Mouse (Mus musculus): ENCODE measurements at regions not wholly inside any gene's neighbourhood (a gene's known extent, or its start where the extent isn't known, plus 50 kb on each side); places are given as distances from the start of the nearest gene placed in this dataset.

GRCm38 (mm10) chr10:19412926-19413325, 56.6 kb downstream of the Olig3 start:
- DNase-seq (ENCODE audit: low spot score), result peak; percentile 53

- DNase-seq (ENCODE audit: low spot score), result no peak
Observed at GRCm38 (mm10) chr10:19413935-19414334, 57.6 kb downstream of the Olig3 start.

GRCm38 (mm10) chr10:19414834-19415233, 58.5 kb downstream of the Olig3 start:
- DNase-seq (ENCODE audit: low spot score), result no peak

- DNase-seq (ENCODE audit: low spot score), result no peak
Observed at GRCm38 (mm10) chr10:19424030-19424429, 67.7 kb downstream of the Olig3 start.

DNA sequence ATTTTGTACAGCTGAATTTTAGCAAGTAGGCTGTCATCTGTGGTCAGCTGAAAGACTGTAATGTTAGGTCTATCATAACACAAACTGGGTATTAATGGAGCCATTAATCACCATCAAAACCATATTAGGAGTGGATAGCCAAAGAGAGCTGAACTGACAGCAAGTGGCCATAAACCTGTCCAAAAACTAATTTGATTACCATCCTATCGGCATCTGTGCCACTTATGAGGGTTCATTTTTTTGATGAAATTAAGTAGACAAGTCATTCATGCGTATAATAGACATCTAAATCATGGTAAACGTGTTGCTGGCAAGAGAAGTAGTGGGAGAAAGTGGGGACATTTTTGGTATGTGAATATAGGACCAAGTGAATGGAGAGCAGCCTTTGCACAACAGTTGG, 68.6 kb downstream of the Olig3 start:
- DNase-seq (ENCODE audit: low spot score), result no peak

- no peak for DNase-seq (ENCODE audit: low spot score)
Observed at GRCm38 (mm10) chr10:19426835-19427234, 70.5 kb downstream of the Olig3 start.

DNA sequence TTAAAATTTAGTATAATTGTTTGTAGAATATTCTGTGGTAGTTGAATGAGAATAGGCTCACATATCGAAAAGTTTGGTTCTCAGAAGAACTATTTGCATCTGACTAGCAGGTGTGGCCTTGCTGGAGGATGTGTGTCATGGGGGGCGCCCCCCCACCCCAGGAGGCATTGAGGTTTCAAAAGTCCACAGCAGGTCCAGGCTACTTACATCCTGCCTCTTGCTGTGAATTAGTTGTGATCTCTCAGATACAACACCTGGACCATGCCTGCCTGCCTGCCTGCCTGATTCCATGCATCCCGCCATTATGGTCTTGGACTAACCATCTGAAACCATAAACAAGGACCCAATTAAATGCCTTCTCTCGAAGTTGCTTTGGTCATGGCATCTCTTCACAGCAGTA, 76.2 kb downstream of the Olig3 start:
- no peak for DNase-seq (ENCODE audit: low spot score)

- DNase-seq (ENCODE audit: low spot score), result no peak
Observed at GRCm38 (mm10) chr10:19434661-19435060, 78.3 kb downstream of the Olig3 start.

DNA sequence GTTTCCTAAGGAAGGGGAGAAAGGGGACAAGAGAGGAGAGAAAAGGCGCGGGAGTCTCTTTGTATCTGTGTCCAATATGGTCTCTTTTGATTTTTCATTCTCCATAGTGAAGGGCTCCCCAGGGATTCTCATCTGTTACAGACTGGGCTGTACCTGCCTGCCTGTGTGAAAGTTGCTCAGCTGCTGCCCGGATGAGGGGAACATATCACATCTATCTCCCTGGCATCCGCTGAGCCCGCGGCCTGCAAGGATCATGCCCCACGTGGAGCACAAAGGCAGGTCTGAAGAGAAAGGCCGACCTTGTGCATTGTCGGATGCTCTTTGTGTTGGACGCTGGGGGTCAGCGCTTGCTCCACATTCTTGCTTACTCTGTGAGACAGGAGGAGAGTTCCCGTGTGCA, 85.5 kb downstream of the Olig3 start:
- no peak for DNase-seq (ENCODE audit: low spot score)

GRCm38 (mm10) chr10:19443516-19443915, 87.2 kb downstream of the Olig3 start:
- DNase-seq (ENCODE audit: low spot score), result no peak

DNA sequence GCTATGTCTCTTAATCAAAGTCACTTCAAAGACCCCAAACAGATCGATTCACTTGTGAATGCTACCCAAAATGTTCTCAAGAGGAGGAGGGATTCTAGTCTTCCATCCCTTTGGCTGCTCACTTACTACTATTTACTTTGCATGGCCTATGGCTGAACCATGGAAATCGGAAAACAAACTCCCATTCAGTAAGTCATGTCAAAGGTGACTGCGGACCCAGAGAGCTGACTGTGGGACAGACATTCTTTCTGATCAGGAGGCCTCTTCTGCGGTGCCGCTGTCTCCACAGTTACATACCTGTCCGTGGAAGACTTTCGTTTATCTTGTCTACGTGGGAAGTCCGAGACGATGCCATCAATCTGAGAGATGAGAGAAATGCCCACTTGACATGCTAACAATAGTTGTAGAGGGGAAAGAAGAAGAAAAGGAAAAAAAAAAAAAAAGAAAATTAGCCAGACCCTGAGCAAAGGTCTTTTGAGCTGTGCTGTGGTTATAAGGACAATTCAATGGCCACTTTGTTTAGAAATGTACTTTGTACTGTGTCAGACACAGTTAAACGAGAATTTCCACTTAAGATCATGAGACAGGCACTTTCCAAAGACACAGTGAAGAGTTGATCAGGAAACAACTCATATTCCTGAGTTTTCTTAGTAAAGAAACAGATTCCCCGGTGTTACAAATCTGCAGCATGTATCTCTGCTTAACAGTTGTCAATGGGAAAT, 92.7 kb downstream of the Olig3 start:
- DNase-seq (ENCODE audit: low spot score), result no peak

DNA sequence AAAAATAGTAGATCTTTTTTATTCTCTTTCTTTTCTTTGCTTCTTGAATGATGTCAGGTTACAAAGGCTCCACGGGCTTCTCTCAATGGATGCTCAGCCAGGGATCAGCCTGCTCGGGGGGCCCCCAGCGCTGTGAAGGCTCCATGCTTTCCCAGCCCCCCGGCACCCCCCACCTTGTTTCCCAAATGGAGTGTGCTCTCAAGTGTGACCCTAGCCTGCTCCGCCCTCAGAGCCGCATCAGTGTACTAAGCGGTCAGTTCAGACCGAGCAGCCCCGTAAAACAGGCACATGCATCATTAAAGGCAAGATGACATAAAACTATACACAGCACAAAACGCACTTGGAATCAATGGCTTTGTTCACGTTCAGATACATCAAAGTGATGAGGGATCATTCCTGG, 102.7 kb downstream of the Olig3 start:
- DNase-seq (ENCODE audit: low spot score), result no peak

GRCm38 (mm10) chr10:19459709-19460108, 103.4 kb downstream of the Olig3 start:
- DNase-seq (ENCODE audit: low spot score), result no peak

GRCm38 (mm10) chr10:19460164-19460563, 103.8 kb downstream of the Olig3 start:
- DNase-seq (ENCODE audit: low spot score), result no peak

- no peak for DNase-seq (ENCODE audit: low spot score)
Observed at GRCm38 (mm10) chr10:19463800-19464199, 107.5 kb downstream of the Olig3 start.

- DNase-seq (ENCODE audit: low spot score), result no peak
Observed at GRCm38 (mm10) chr10:19464504-19464903, 108.2 kb downstream of the Olig3 start.

- DNase-seq (ENCODE audit: low spot score), result no peak
Observed at GRCm38 (mm10) chr10:19471349-19472040, 115.2 kb downstream of the Olig3 start.

- DNase-seq (ENCODE audit: low spot score), result no peak
Observed at GRCm38 (mm10) chr10:19472066-19472465, 115.7 kb downstream of the Olig3 start.

DNA sequence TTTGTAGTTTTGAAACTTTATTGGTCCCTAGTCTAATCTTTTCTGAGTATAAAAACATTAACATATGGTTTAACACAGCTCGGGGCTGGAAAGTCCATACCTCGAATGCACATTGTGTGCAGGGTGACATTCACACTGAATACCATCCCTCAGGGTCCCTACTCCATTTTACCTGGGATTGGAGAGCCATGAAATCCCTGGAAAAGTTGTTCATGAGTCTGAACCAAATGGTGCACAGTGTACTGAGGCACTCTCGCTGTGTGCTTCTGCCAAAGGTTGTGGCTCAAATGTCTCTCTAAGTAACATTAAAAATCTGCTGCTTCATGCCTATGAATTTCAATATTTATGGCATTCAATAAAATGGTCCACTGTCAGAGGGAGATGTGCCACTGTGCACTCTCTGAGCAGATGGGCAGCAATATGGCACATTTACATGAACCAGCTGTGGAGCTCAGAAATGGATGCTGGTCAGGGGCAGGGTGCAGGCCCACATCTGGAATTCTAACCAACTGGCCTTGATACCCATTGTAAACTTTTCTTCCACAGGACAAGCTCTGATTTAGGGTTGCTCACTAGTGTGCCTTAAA, 116.7 kb downstream of the Olig3 start:
- DNase-seq (ENCODE audit: low spot score), result no peak

- no peak for DNase-seq (ENCODE audit: low spot score)
Observed at GRCm38 (mm10) chr10:19485537-19486135, 106.1 kb upstream of the Ifngr1 start.

GRCm38 (mm10) chr10:19490500-19490899, 101.2 kb upstream of the Ifngr1 start:
- DNase-seq (ENCODE audit: low spot score), result no peak
